Mouse (Mus musculus) liver, adult 2 months (tissue): ENCODE data around the gene Cdk5r1. TPM values are rescaled to one million over a fixed set of nuclear protein-coding genes. Genes with fewer than 3 reads are reported as not detected.

ENCODE experiments used
- DNase-seq: peaks from one replicate; pipeline ENCODE4 v3.0.0-alpha.2; 2011; ENCODE audit warnings: low read depth, low spot score; ENCODE audit errors: extremely low read depth
- H3K27ac ChIP-seq: fragments of 200-500 bp; replicated peaks from 2 replicates; pipeline ENCODE4 v1.5.1; 2012; ENCODE audit warnings: low read depth, mild to moderate bottlenecking, control low read depth, inconsistent platforms, low read length; ENCODE audit not compliant: insufficient read depth
- H3K27me3 ChIP-seq: fragments of 200-500 bp; 2 replicates; pipeline ENCODE4 v1.6.1; 2012; ENCODE audit warnings: mild to moderate bottlenecking, moderate library complexity, low read length, inconsistent platforms; ENCODE audit not compliant: control insufficient read depth, insufficient read depth
- H3K36me3 ChIP-seq: fragments of 200-500 bp; 2 replicates; pipeline ENCODE4 v1.6.1; 2012; ENCODE audit warnings: low read length, inconsistent platforms; ENCODE audit not compliant: control insufficient read depth, insufficient read depth
- H3K4me1 ChIP-seq: fragments of 200-500 bp; 2 replicates; pipeline ENCODE4 v1.6.1; 2011; ENCODE audit warnings: low read length; ENCODE audit not compliant: control insufficient read depth, insufficient read depth
- H3K4me3 ChIP-seq: fragments of 200-500 bp; 2 replicates; pipeline ENCODE4 v1.5.1; 2011; ENCODE audit warnings: low read depth, mild to moderate bottlenecking, control low read depth, low read length, moderate library complexity; ENCODE audit not compliant: insufficient read depth
- H3K79me2 ChIP-seq: fragments of 200-500 bp; 2 replicates; pipeline ENCODE4 v1.6.1; 2012; ENCODE audit warnings: inconsistent platforms, mild to moderate bottlenecking, low read length, moderate library complexity; ENCODE audit not compliant: control insufficient read depth, insufficient read depth
- H3K9ac ChIP-seq: fragments of 200-500 bp; 2 replicates; pipeline ENCODE4 v1.6.1; 2012; ENCODE audit warnings: low read depth, mild to moderate bottlenecking, control low read depth, inconsistent platforms, low read length
- CTCF ChIP-seq: fragments of 200-500 bp; IDR thresholded peaks from 2 replicates; pipeline ENCODE4 v1.5.1; 2011; ENCODE audit warnings: low read depth, low read length, control low read depth
- POLR2A ChIP-seq: fragments of 200-500 bp; IDR thresholded peaks from 2 replicates; pipeline ENCODE4 v1.6.1; 2011; ENCODE audit warnings: low read length, control low read depth; ENCODE audit not compliant: insufficient read depth; ENCODE audit errors: extremely low read depth
- WGBS: fragments of 180-500 bp; shearing (Covaris S2); methylation state at CpG from one replicate; pipeline ENCODE4 v1.1.7; 2018; 5-methylcytosine and 5-hydroxymethylcytosine counted together
- polyA plus RNA-seq: library from polyadenylated mRNA; depleted of rRNA; stranded (reverse); fragments of >200 nt; gene quantifications from 2 replicates; pipeline ENCODE4 v1.2.3, GENCODE M21; 2012
- total RNA-seq: library from RNA; depleted of rRNA; stranded (reverse); fragments of >200 nt; gene quantifications from 2 replicates; pipeline ENCODE4 v1.2.3, GENCODE M21; 2014

Cdk5r1 gene
- total and polyA plus RNA-seq, 2 experiments = 0.18 to 0.61 TPM

- Histone ChIP-seq H3K27me3 (no peaks in the 10 kb centered on the region), H3K27ac (no peak overlapping the region), H3K36me3 (peaks cover 28% of the 10 kb centered on the region), H3K4me1 (peaks cover 3% of the 10 kb centered on the region), H3K4me3 (no peak overlapping the region), H3K9ac (no peak overlapping the region), H3K79me2 (no peaks in the 10 kb centered on the region)
- peak; percentile 26 for DNase-seq
- 57% methylated on average over 2 of the region's 2 CpGs for WGBS
- TF ChIP-seq CTCF = 0 out of 2 replicates have a peak, but pooled peaks have one; percentile 16
- TF ChIP-seq POLR2A = no peak
Observed at GRCm38 (mm10) chr11:80474175-80474691, 2.6 kb upstream of the Cdk5r1 start.

DNA sequence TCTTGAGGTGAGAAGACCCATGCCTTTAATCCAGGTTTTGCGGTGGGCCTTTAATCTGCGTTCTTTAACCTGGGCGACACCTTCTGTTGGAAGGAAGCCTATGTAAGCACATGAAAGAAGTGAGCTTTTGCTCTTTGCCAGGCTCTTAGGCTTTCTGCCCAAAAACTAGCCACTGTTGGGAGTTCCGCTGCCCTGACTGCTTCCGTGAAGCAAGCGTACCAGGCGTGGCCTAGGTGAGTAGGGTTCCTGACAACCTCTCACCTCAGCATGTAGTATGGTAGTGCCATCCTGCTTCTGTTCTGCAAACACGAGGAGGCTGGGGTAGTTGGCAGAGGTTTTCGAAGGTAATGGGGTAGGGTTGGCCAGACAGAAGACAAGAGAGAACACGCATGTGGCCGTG lies 2.0 kb upstream of the Cdk5r1 start:
- Histone ChIP-seq H3K9ac (no peak overlapping the region), H3K4me1 (peaks cover 3% of the 10 kb centered on the region), H3K4me3 (no peak overlapping the region), H3K27ac (no peak overlapping the region), H3K79me2 (no peaks in the 10 kb centered on the region), H3K27me3 (no peaks in the 10 kb centered on the region), H3K36me3 (peaks cover 25% of the 10 kb centered on the region)
- DNase-seq = peak; percentile 79
- 41% methylated on average over 11 of the region's 11 CpGs for WGBS
- TF ChIP-seq CTCF = no peak
- TF ChIP-seq POLR2A = no peak

- H3K79me2 ChIP-seq = no peaks in the 10 kb centered on the region
- H3K27ac ChIP-seq = no peak overlapping the region
- DNase-seq = no peak
- WGBS = 79% methylated on average over 9 of the region's 9 CpGs
- H3K9ac ChIP-seq = no peak overlapping the region
- H3K4me3 ChIP-seq = no peak overlapping the region
- H3K4me1 ChIP-seq = peaks cover 3% of the 10 kb centered on the region
- H3K36me3 ChIP-seq = peaks cover 18% of the 10 kb centered on the region
- no peaks in the 10 kb centered on the region for H3K27me3 ChIP-seq
- TF ChIP-seq CTCF = no peak
- no peak for TF ChIP-seq POLR2A
Observed at GRCm38 (mm10) chr11:80475544-80475943, 1.3 kb upstream of the Cdk5r1 start.

GRCm38 (mm10) chr11:80477341-80478199 lies 747 bp downstream of the Cdk5r1 start:
- no peak for TF ChIP-seq CTCF
- TF ChIP-seq POLR2A = no peak
- no peak overlapping the region for H3K27ac ChIP-seq
- 26% methylated on average over 55 of the region's 55 CpGs for WGBS
- H3K36me3 ChIP-seq = peaks cover 5% of the 10 kb centered on the region; the same call in 1 of the 2 replicates
- H3K4me1 ChIP-seq = peaks cover 3% of the 10 kb centered on the region
- H3K9ac ChIP-seq = peak overlapping the region; percentile 71
- H3K79me2 ChIP-seq = no peaks in the 10 kb centered on the region
- peak overlapping the region; percentile 61 for H3K4me3 ChIP-seq
- DNase-seq = no peak
- no peaks in the 10 kb centered on the region for H3K27me3 ChIP-seq

DNA sequence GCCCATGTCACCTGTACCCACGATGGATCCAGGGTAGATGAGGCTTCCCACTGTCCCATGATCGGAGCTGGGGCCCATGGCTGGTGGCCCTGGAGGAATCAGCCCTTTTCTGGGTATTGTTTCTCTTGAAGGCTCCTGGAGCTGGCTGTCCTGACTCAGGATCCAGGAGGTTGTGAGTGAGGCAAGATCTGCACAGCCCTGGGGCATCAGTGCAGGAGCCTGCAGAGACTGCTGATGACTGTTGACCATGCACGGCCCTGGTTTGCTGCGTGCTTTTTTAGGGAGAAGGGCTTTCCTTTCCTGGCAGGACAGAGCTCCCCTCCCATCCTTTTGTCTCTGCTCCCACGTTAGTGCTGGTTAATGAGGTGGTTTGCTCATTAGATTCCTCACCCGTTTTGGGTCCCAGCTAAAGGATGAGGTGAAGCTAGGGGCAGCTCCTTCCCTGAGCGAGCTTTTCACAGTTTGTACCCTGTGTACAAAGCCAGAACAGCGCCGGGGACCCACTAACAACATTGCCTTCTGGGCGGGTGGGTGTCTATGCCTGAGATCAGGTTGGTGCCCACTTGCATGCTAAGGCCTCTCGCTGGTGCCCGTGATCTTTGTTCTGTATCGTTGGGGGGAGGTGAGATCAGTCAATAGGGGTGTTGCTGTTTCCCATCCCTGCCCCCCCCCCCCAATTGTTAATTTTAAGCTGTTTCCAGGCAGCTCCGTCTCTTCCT lies 2.0 kb downstream of the Cdk5r1 start:
- H3K79me2 ChIP-seq = no peaks in the 10 kb centered on the region
- 89% methylated on average over 14 of the region's 14 CpGs for WGBS
- TF ChIP-seq POLR2A = no peak
- no peak for TF ChIP-seq CTCF

GRCm38 (mm10) chr11:80479425-80479824 lies 2.6 kb downstream of the Cdk5r1 start:
- DNase-seq = no peak
- no peaks in the 10 kb centered on the region for H3K79me2 ChIP-seq
- 78% methylated on average over 5 of the region's 5 CpGs for WGBS
- no peak overlapping the region for H3K27ac ChIP-seq
- H3K36me3 ChIP-seq = no peaks in the 10 kb centered on the region
- peaks cover 3% of the 10 kb centered on the region for H3K4me1 ChIP-seq
- no peak overlapping the region for H3K4me3 ChIP-seq
- H3K27me3 ChIP-seq = no peaks in the 10 kb centered on the region
- TF ChIP-seq POLR2A (no peak), CTCF (no peak)
- no peak overlapping the region for H3K9ac ChIP-seq

More for the DNA sequence above, 2.0 kb downstream of the Cdk5r1 start:
- Histone ChIP-seq H3K27ac (no peak overlapping the region), H3K36me3 (no peaks in the 10 kb centered on the region), H3K27me3 (no peaks in the 10 kb centered on the region), H3K9ac (no peak overlapping the region), H3K4me1 (peaks cover 3% of the 10 kb centered on the region), H3K4me3 (no peak overlapping the region)
- no peak for DNase-seq
